Mouse (Mus musculus) heart, embryonic 11.5 days (tissue): ENCODE measurements around the gene Snx18. TPM values are rescaled to one million over a fixed set of nuclear protein-coding genes. Genes with fewer than 3 reads are reported as not detected.

ENCODE experiments used
- ATAC-seq: fragments of 200-750 bp; cut with Nextera tagmentation; replicated peaks from 2 replicates; pipeline ENCODE4 v1.8.0; 2017; ENCODE audit warnings: moderate library complexity; ENCODE audit not compliant: insufficient number of reproducible peaks, low FRiP score, low TSS enrichment
- H3K27ac ChIP-seq: fragments of 300-500 bp; sonication (generic); 2 replicates; pipeline ENCODE4 v1.5.1; 2014; ENCODE audit warnings: mild to moderate bottlenecking, low read depth, low read length
- H3K27me3 ChIP-seq: fragments of 300-500 bp; sonication (generic); 2 replicates; pipeline ENCODE4 v1.6.1; 2014; ENCODE audit warnings: mild to moderate bottlenecking, low read length, mixed read lengths; ENCODE audit not compliant: control insufficient read depth, insufficient read depth
- H3K36me3 ChIP-seq: fragments of 300-500 bp; sonication (generic); 2 replicates; pipeline ENCODE4 v1.6.1; 2014; ENCODE audit warnings: mild to moderate bottlenecking, low read length, moderate library complexity, mixed read lengths; ENCODE audit not compliant: control insufficient read depth, insufficient read depth
- H3K4me1 ChIP-seq: fragments of 300-500 bp; sonication (generic); 2 replicates; pipeline ENCODE4 v1.6.1; 2014; ENCODE audit warnings: low read length; ENCODE audit not compliant: control insufficient read depth, insufficient read depth
- H3K4me2 ChIP-seq: fragments of 300-500 bp; sonication (generic); 2 replicates; pipeline ENCODE4 v1.6.1; 2014; ENCODE audit warnings: mild to moderate bottlenecking, moderate library complexity
- H3K4me3 ChIP-seq: fragments of 300-500 bp; sonication (generic); 2 replicates; pipeline ENCODE4 v1.5.1; 2014; ENCODE audit warnings: low read depth, low read length
- H3K9ac ChIP-seq: fragments of 300-500 bp; sonication (generic); 2 replicates; pipeline ENCODE4 v1.6.1; 2014; ENCODE audit warnings: mild to moderate bottlenecking, low read depth, low read length, moderate library complexity
- H3K9me3 ChIP-seq: fragments of 300-500 bp; sonication (generic); replicated peaks from 2 replicates; pipeline ENCODE4 v1.6.1; 2016; ENCODE audit warnings: low read length; ENCODE audit not compliant: control insufficient read depth
- WGBS: fragments of 180-500 bp; shearing (Covaris S2); extraction: QIAGEN DNeasy Blood & Tissue Kit; methylation state at CpG from one replicate; pipeline ENCODE4 v1.1.7; 2014; ENCODE audit not compliant: insufficient replicate concordance; 5-methylcytosine and 5-hydroxymethylcytosine counted together
- polyA plus RNA-seq: library from polyadenylated mRNA; unstranded; fragments of >200 nt; fragmentation: Nextera tagmentation; extraction: Ambion mirVana; gene quantifications from 2 replicates; pipeline ENCODE4 v1.2.1, GENCODE M21; 2014

The Snx18 gene
- polyA plus RNA-seq, 1 experiment from 2014 or later, result 21.6 TPM

- H3K27ac ChIP-seq, result no peak overlapping the region
- ATAC-seq, result no peak
- no peak overlapping the region for H3K9ac ChIP-seq
- WGBS, result 93% methylated on average over 3 of the region's 3 CpGs
- H3K36me3 ChIP-seq, result peaks cover 6% of the 10 kb centered on the region
- H3K4me1 ChIP-seq, result peaks cover 7% of the 10 kb centered on the region
- no peaks in the 10 kb centered on the region for H3K9me3 ChIP-seq
- H3K4me2 ChIP-seq, result no peak overlapping the region
- no peak overlapping the region for H3K4me3 ChIP-seq
- H3K27me3 ChIP-seq, result no peaks in the 10 kb centered on the region
Measured at GRCm38 (mm10) chr13:113585606-113586005, 32.8 kb downstream of the Snx18 start.

GRCm38 (mm10) chr13:113584431-113584830 lies 33.9 kb downstream of the Snx18 start:
- no peak for ATAC-seq
- WGBS, result 66% methylated on average over 6 of the region's 6 CpGs
- Histone ChIP-seq H3K27me3 (no peaks in the 10 kb centered on the region), H3K4me3 (no peak overlapping the region), H3K36me3 (no peaks in the 10 kb centered on the region), H3K9me3 (no peaks in the 10 kb centered on the region), H3K27ac (no peak overlapping the region), H3K4me1 (peaks cover 7% of the 10 kb centered on the region), H3K4me2 (no peak overlapping the region), H3K9ac (no peak overlapping the region)

GRCm38 (mm10) chr13:113583563-113583962 lies 34.8 kb downstream of the Snx18 start:
- Histone ChIP-seq H3K9ac (no peak overlapping the region), H3K27me3 (no peaks in the 10 kb centered on the region), H3K9me3 (no peaks in the 10 kb centered on the region), H3K36me3 (no peaks in the 10 kb centered on the region), H3K4me3 (no peak overlapping the region), H3K27ac (no peak overlapping the region), H3K4me2 (no peak overlapping the region), H3K4me1 (peaks cover 7% of the 10 kb centered on the region)
- ATAC-seq, result no peak
- WGBS, result 81% methylated on average over 4 of the region's 4 CpGs

GRCm38 (mm10) chr13:113582024-113582423 lies 36.3 kb downstream of the Snx18 start:
- ATAC-seq, result no peak
- Histone ChIP-seq H3K36me3 (no peaks in the 10 kb centered on the region), H3K27ac (no peak overlapping the region), H3K9me3 (no peaks in the 10 kb centered on the region), H3K4me1 (peaks cover 2% of the 10 kb centered on the region; the same call in 1 of the 2 replicates), H3K27me3 (no peaks in the 10 kb centered on the region), H3K4me3 (no peak overlapping the region), H3K4me2 (no peak overlapping the region), H3K9ac (no peak overlapping the region)
- WGBS, result 70% methylated on average over 1 of the region's 1 CpGs

GRCm38 (mm10) chr13:113581436-113581835 lies 36.9 kb downstream of the Snx18 start:
- no peak for ATAC-seq
- Histone ChIP-seq H3K36me3 (no peaks in the 10 kb centered on the region), H3K4me1 (no peaks in the 10 kb centered on the region), H3K27me3 (no peaks in the 10 kb centered on the region), H3K9ac (no peak overlapping the region), H3K9me3 (no peaks in the 10 kb centered on the region), H3K27ac (no peak overlapping the region), H3K4me2 (no peak overlapping the region), H3K4me3 (no peak overlapping the region)
- 86% methylated on average over 5 of the region's 5 CpGs for WGBS

GRCm38 (mm10) chr13:113580400-113580790 lies 38.0 kb downstream of the Snx18 start:
- no peak overlapping the region for H3K4me3 ChIP-seq
- H3K4me2 ChIP-seq, result no peak overlapping the region
- no peak overlapping the region for H3K9ac ChIP-seq
- ATAC-seq, result no peak
- no peaks in the 10 kb centered on the region for H3K9me3 ChIP-seq
- H3K27ac ChIP-seq, result no peak overlapping the region
- WGBS, result 77% methylated on average over 6 of the region's 6 CpGs
- H3K27me3 ChIP-seq, result no peaks in the 10 kb centered on the region
- no peaks in the 10 kb centered on the region for H3K36me3 ChIP-seq
- H3K4me1 ChIP-seq, result no peaks in the 10 kb centered on the region

GRCm38 (mm10) chr13:113579788-113580399 lies 38.5 kb downstream of the Snx18 start:
- no peaks in the 10 kb centered on the region for H3K36me3 ChIP-seq
- WGBS, result 54% methylated on average over 7 of the region's 7 CpGs
- no peaks in the 10 kb centered on the region for H3K9me3 ChIP-seq
- H3K4me1 ChIP-seq, result no peaks in the 10 kb centered on the region
- H3K27me3 ChIP-seq, result no peaks in the 10 kb centered on the region
- no peak for ATAC-seq
- H3K4me2 ChIP-seq, result no peak overlapping the region
- H3K4me3 ChIP-seq, result no peak overlapping the region
- no peak overlapping the region for H3K9ac ChIP-seq
- no peak overlapping the region for H3K27ac ChIP-seq

- no peak overlapping the region for H3K9ac ChIP-seq
- no peak for ATAC-seq
- H3K9me3 ChIP-seq, result no peaks in the 10 kb centered on the region
- no peak overlapping the region for H3K4me2 ChIP-seq
- 87% methylated on average over 13 of the region's 13 CpGs for WGBS
- no peaks in the 10 kb centered on the region for H3K36me3 ChIP-seq
- no peaks in the 10 kb centered on the region for H3K27me3 ChIP-seq
- H3K4me3 ChIP-seq, result no peak overlapping the region
- H3K4me1 ChIP-seq, result no peaks in the 10 kb centered on the region
- no peak overlapping the region for H3K27ac ChIP-seq
Measured at GRCm38 (mm10) chr13:113574232-113574631, 44.1 kb downstream of the Snx18 start.

GRCm38 (mm10) chr13:113573377-113573776 lies 45.0 kb downstream of the Snx18 start:
- no peak for ATAC-seq
- 82% methylated on average over 2 of the region's 2 CpGs for WGBS
- Histone ChIP-seq H3K27ac (no peak overlapping the region), H3K36me3 (no peaks in the 10 kb centered on the region), H3K4me3 (no peak overlapping the region), H3K4me2 (no peak overlapping the region), H3K9ac (no peak overlapping the region), H3K9me3 (no peaks in the 10 kb centered on the region), H3K27me3 (no peaks in the 10 kb centered on the region), H3K4me1 (no peaks in the 10 kb centered on the region)
